Mouse (Mus musculus) layer of hippocampus, postnatal 10 days (tissue): ENCODE measurements at regions not wholly inside any gene's neighbourhood (a gene's known extent, or its start where the extent isn't known, plus 50 kb on each side); places are given as distances from the start of the nearest gene placed in this dataset.
A peak's percentile ranks its signal among the peaks of the same experiment; 100 is the strongest.

Source experiments
- DNase-seq, 2 experiments: peaks; one replicate each; pipeline ENCODE4 v3.0.0; 2021; ENCODE audit warnings: low spot score in 2 of 2

GRCm38 (mm10) chr1:10942979-10943378, 470.9 kb upstream of the A830018L16Rik start:
- peak in 1 of 2 experiments; percentile 16 for DNase-seq
